Mouse (Mus musculus) MEL (cell line): Measurements from ENCODE around the gene Slc25a23. TPM values are rescaled to one million over a fixed set of nuclear protein-coding genes. Genes with fewer than 3 reads are reported as not detected.

Experiments
- DNase-seq: peaks from one replicate; pipeline ENCODE4 v3.0.0; 2011; ENCODE audit warnings: low read depth, low spot score
- H3K27ac ChIP-seq: 2 replicates; pipeline ENCODE4 v1.5.1; 2012; ENCODE audit warnings: low read depth, mild to moderate bottlenecking, control low read depth, low read length, moderate library complexity; ENCODE audit not compliant: control insufficient read depth
- H3K27me3 ChIP-seq, 2 experiments: fragments of 150-350 bp in 1 of 2; sonication (generic) in 1 of 2; 2 replicates each; pipeline ENCODE4 v1.6.1; 2012; ENCODE audit warnings: low read length in 2 of 2, mild to moderate bottlenecking in 2 of 2, improper control_type of control experiment in 1 of 2, moderate library complexity in 1 of 2; ENCODE audit not compliant: insufficient read depth in 2 of 2, control insufficient read depth in 1 of 2
- H3K36me3 ChIP-seq, 2 experiments: 2 replicates each; pipeline ENCODE4 v1.6.1; 2012 to 2014; ENCODE audit warnings: low read length in 2 of 2, improper control_type of control experiment in 1 of 2, inconsistent platforms in 1 of 2, mild to moderate bottlenecking in 1 of 2; ENCODE audit not compliant: insufficient read depth in 2 of 2, control insufficient read depth in 1 of 2
- H3K4me1 ChIP-seq, 2 experiments: fragments of 150-350 bp in 1 of 2; sonication (generic) in 1 of 2; 2 replicates each; pipeline ENCODE4 v1.6.1; 2012; ENCODE audit warnings: low read length in 2 of 2, improper control_type of control experiment in 1 of 2, mild to moderate bottlenecking in 1 of 2; ENCODE audit not compliant: insufficient read depth in 2 of 2, control insufficient read depth in 1 of 2
- H3K4me3 ChIP-seq, 2 experiments: fragments of 150-350 bp in 1 of 2; sonication (generic) in 1 of 2; 2 replicates each; pipeline ENCODE4 v1.5.1; 2012; ENCODE audit warnings: low read depth in 2 of 2, low read length in 2 of 2, mild to moderate bottlenecking in 2 of 2, moderate library complexity in 2 of 2, control low read depth in 1 of 2, improper control_type of control experiment in 1 of 2; ENCODE audit not compliant: control insufficient read depth in 1 of 2, insufficient read depth in 1 of 2
- H3K79me2 ChIP-seq: 2 replicates; pipeline ENCODE4 v1.6.1; 2012; ENCODE audit warnings: mild to moderate bottlenecking, low read length, moderate library complexity; ENCODE audit not compliant: control insufficient read depth, poor library complexity, insufficient read depth
- H3K9ac ChIP-seq: 2 replicates; pipeline ENCODE4 v1.6.1; 2012; ENCODE audit warnings: low read depth, mild to moderate bottlenecking, control low read depth, low read length, moderate library complexity; ENCODE audit not compliant: control insufficient read depth, poor library complexity, severe bottlenecking
- H3K9me3 ChIP-seq: fragments of 150-350 bp; sonication (generic); replicated peaks from 2 replicates; pipeline ENCODE4 v1.6.1; 2012; ENCODE audit warnings: mild to moderate bottlenecking, low read length, improper control_type of control experiment, moderate library complexity; ENCODE audit not compliant: insufficient read depth
- CHD1 ChIP-seq: IDR thresholded peaks from 2 replicates; pipeline ENCODE4 v1.6.1; 2012; ENCODE audit warnings: low read depth, mild to moderate bottlenecking, inconsistent platforms, low read length, improper control_type of control experiment
- CTCF ChIP-seq, 3 experiments: IDR thresholded peaks in 2 of 3; conservative IDR thresholded peaks in 1 of 3; 2 replicates each; pipeline ENCODE4 v1.5.1; 2011 to 2012; ENCODE audit warnings: low read length in 3 of 3, low read depth in 2 of 3, mild to moderate bottlenecking in 2 of 3, improper control_type of control experiment in 1 of 3, inconsistent platforms in 1 of 3, mixed read lengths in 1 of 3, moderate library complexity in 1 of 3; ENCODE audit not compliant: control insufficient read depth in 1 of 3, insufficient read depth in 1 of 3, poor library complexity in 1 of 3, severe bottlenecking in 1 of 3
- ELF1 ChIP-seq: IDR thresholded peaks from 2 replicates; pipeline ENCODE4 v1.6.1; 2014; ENCODE audit warnings: low read depth, mild to moderate bottlenecking, inconsistent platforms, low read length, improper control_type of control experiment, moderate library complexity
- EP300 ChIP-seq, 2 experiments: IDR thresholded peaks; 2 replicates each; pipeline ENCODE4 v1.6.1; 2011; ENCODE audit warnings: improper control_type of control experiment in 2 of 2, low read length in 2 of 2, low read depth in 1 of 2, mild to moderate bottlenecking in 1 of 2
- ETS1 ChIP-seq: IDR thresholded peaks from 2 replicates; pipeline ENCODE4 v1.6.1; 2012; ENCODE audit warnings: low read depth, mild to moderate bottlenecking, inconsistent platforms, low read length, improper control_type of control experiment, moderate library complexity
- GATA1 ChIP-seq: IDR thresholded peaks from 2 replicates; pipeline ENCODE4 v1.6.1; 2011; ENCODE audit warnings: low read depth, low read length, improper control_type of control experiment
- MXI1 ChIP-seq: IDR thresholded peaks from 2 replicates; pipeline ENCODE4 v1.6.1; 2011; ENCODE audit warnings: mild to moderate bottlenecking, low read depth, low read length, improper control_type of control experiment
- NRF1 ChIP-seq: IDR thresholded peaks from 2 replicates; pipeline ENCODE4 v1.6.1; 2014; ENCODE audit warnings: low read depth, mild to moderate bottlenecking, inconsistent platforms, low read length, improper control_type of control experiment, moderate library complexity; ENCODE audit not compliant: poor library complexity, insufficient read depth, severe bottlenecking
- POLR2A ChIP-seq, 2 experiments: IDR thresholded peaks; 2 replicates each; pipeline ENCODE4 v1.6.1; 2011 to 2012; ENCODE audit warnings: low read length in 2 of 2, mild to moderate bottlenecking in 2 of 2, control low read depth in 1 of 2, improper control_type of control experiment in 1 of 2, low read depth in 1 of 2, moderate library complexity in 1 of 2; ENCODE audit not compliant: control insufficient read depth in 1 of 2, insufficient read depth in 1 of 2, poor library complexity in 1 of 2
- POLR2AphosphoS2 ChIP-seq: IDR thresholded peaks from 2 replicates; pipeline ENCODE4 v1.6.1; 2011; ENCODE audit warnings: low read length, improper control_type of control experiment
- SIN3A ChIP-seq: IDR thresholded peaks from 2 replicates; pipeline ENCODE4 v1.6.1; 2012; ENCODE audit warnings: low read length, improper control_type of control experiment, inconsistent platforms
- SMC3 ChIP-seq: IDR thresholded peaks from 2 replicates; pipeline ENCODE4 v1.6.1; 2011; ENCODE audit warnings: low read depth, low read length, improper control_type of control experiment
- TCF12 ChIP-seq: IDR thresholded peaks from 2 replicates; pipeline ENCODE4 v1.6.1; 2014; ENCODE audit warnings: low read depth, mild to moderate bottlenecking, inconsistent platforms, low read length, improper control_type of control experiment, moderate library complexity
- USF1 ChIP-seq: IDR thresholded peaks from 2 replicates; pipeline ENCODE4 v1.6.1; 2014; ENCODE audit warnings: low read depth, mild to moderate bottlenecking, inconsistent platforms, low read length, improper control_type of control experiment, moderate library complexity
- USF2 ChIP-seq, 2 experiments: IDR thresholded peaks; 2 replicates each; pipeline ENCODE4 v1.6.1; 2011 to 2012; ENCODE audit warnings: improper control_type of control experiment in 2 of 2, low read length in 2 of 2, borderline replicate concordance in 1 of 2, inconsistent platforms in 1 of 2, low read depth in 1 of 2, mild to moderate bottlenecking in 1 of 2; ENCODE audit not compliant: insufficient read depth in 1 of 2
- polyA plus RNA-seq, 2 experiments: library from polyadenylated mRNA; stranded (reverse) in 1 of 2; unstranded in 1 of 2; fragments of >175 nt in 1 of 2; fragments of >200 nt in 1 of 2; gene quantifications; 2 replicates each; pipeline versions ENCODE4 v1.2.1 to v1.2.4; 2012; ENCODE audit warnings: low replicate concordance in 2 of 2, low read depth in 1 of 2; ENCODE audit not compliant: insufficient read length in 2 of 2, insufficient read depth in 1 of 2, missing spikeins in 1 of 2
- total RNA-seq: library from RNA; depleted of rRNA; stranded (reverse); fragments of 300-350 nt; gene quantifications from 2 replicates; pipeline ENCODE4 v1.2.3, GENCODE M21; 2012

Slc25a23 gene
- total and polyA plus RNA-seq, 3 experiments = 4.9 to 60.8 TPM; not detected in 1

- H3K27me3 ChIP-seq = no peaks in the 10 kb centered on the region
- H3K79me2 ChIP-seq = no peaks in the 10 kb centered on the region
- TF ChIP-seq GATA1 (no peak), CHD1 (no peak), MXI1 (no peak), ETS1 (no peak), SIN3A (no peak), ELF1 (no peak), NRF1 (no peak), TCF12 (no peak)
- no peak overlapping the region for H3K27ac ChIP-seq
- no peak for DNase-seq
- peaks cover 2 to 31% of the 10 kb centered on the region in 2 experiments for H3K4me1 ChIP-seq
- H3K4me3 ChIP-seq = no peak overlapping the region
- no peak overlapping the region for H3K9ac ChIP-seq
- H3K9me3 ChIP-seq = no peaks in the 10 kb centered on the region
- H3K36me3 ChIP-seq = peaks cover 0 to 25% of the 10 kb centered on the region in 2 experiments; a peak in 2 of 4 replicates
Observed at GRCm38 (mm10) chr17:57107064-57107463, 47.4 kb upstream of the Slc25a23 start.

- no peaks in the 10 kb centered on the region for H3K9me3 ChIP-seq
- H3K4me3 ChIP-seq = peak overlapping the region; percentile 23 to 67; a peak in 3 of 4 replicates
- TF ChIP-seq USF2 (IDR thresholded peaks at IDR 0.05; ENCODE audit: borderline replicate concordance in 1 of 2, insufficient read depth in 1 of 2, low read depth in 1 of 2, low read length in 2 of 2) (no peak), POLR2A (IDR thresholded peaks at IDR 0.05; ENCODE audit: control insufficient read depth in 1 of 2, insufficient read depth in 1 of 2, low read depth in 1 of 2, low read length in 2 of 2, poor library complexity in 1 of 2) (no peak), EP300 (IDR thresholded peaks at IDR 0.05; ENCODE audit: low read depth in 1 of 2, low read length in 2 of 2) (no peak), POLR2AphosphoS2 (no peak), USF1 (no peak), CTCF (IDR thresholded peaks at IDR 0.05 in 2 of 3, conservative IDR thresholded peaks at IDR 0.05 in 1 of 3; ENCODE audit: control insufficient read depth in 1 of 3, insufficient read depth in 1 of 3, low read depth in 2 of 3, low read length in 3 of 3, poor library complexity in 1 of 3, severe bottlenecking in 1 of 3) (no peak), SMC3 (no peak), TCF12 (no peak), MXI1 (no peak)
- H3K9ac ChIP-seq = no peak overlapping the region
- H3K36me3 ChIP-seq = peaks cover 0 to 25% of the 10 kb centered on the region in 2 experiments; a peak in 2 of 4 replicates
- no peaks in the 10 kb centered on the region for H3K79me2 ChIP-seq
- DNase-seq = no peak
- peaks cover 2 to 31% of the 10 kb centered on the region in 2 experiments for H3K4me1 ChIP-seq
- H3K27me3 ChIP-seq = no peaks in the 10 kb centered on the region
- H3K27ac ChIP-seq = no peak overlapping the region
Observed at GRCm38 (mm10) chr17:57106035-57106368, 46.3 kb upstream of the Slc25a23 start.
